Mouse (Mus musculus) lung, adult 2 months (tissue): ENCODE measurements around the gene Lap3.

Experiments
- CTCF ChIP-seq: fragments of 200-500 bp; IDR thresholded peaks from 2 replicates; pipeline ENCODE4 v1.5.1; 2011; ENCODE audit warnings: mild to moderate bottlenecking, low read length, control low read depth; ENCODE audit not compliant: insufficient read depth
- POLR2A ChIP-seq: fragments of 200-500 bp; IDR thresholded peaks from 2 replicates; pipeline ENCODE4 v1.6.1; 2011; ENCODE audit warnings: low read depth, mild to moderate bottlenecking, control low read depth, low read length, borderline replicate concordance; ENCODE audit errors: extremely low read depth

- no peak for TF ChIP-seq CTCF
- TF ChIP-seq POLR2A = no peak
These were observed 27.6 kb downstream of the Lap3 start for GRCm38 (mm10) chr5:45520809-45521110.
